Mouse (Mus musculus) granulocyte monocyte progenitor cell, adult 5-6 weeks (primary cell): Measurements from ENCODE around the gene Mindy4b-ps. TPM values are rescaled to one million over a fixed set of nuclear protein-coding genes. Genes with fewer than 3 reads are reported as not detected.
"Not testable (repeated sequence)": the region's sequence is repeated elsewhere in the genome, so short reads cannot be mapped to it uniquely, and the experiment has no call there.

Experiments
- ATAC-seq: replicated peaks from 2 replicates; pipeline ENCODE4 v1.8.0; 2016; ENCODE audit warnings: mild to moderate bottlenecking, moderate TSS enrichment, inconsistent platforms; ENCODE audit not compliant: poor library complexity, severe bottlenecking
- total RNA-seq, 2 experiments: library from RNA; stranded (forward) in 1 of 2; stranded (reverse) in 1 of 2; fragments of 200-712, 200-1000 nt in 1 of 2; fragments of >200 nt in 1 of 2; fragmentation: Nextera tagmentation in 1 of 2; gene quantifications; 2 replicates each; pipeline ENCODE4 v1.2.3; 2014 to 2017

Mindy4b-ps gene
- not detected in 2 replicates for total RNA-seq (2014; fragmentation: Nextera tagmentation)
- not detected in 2 replicates for total RNA-seq (2017)

DNA sequence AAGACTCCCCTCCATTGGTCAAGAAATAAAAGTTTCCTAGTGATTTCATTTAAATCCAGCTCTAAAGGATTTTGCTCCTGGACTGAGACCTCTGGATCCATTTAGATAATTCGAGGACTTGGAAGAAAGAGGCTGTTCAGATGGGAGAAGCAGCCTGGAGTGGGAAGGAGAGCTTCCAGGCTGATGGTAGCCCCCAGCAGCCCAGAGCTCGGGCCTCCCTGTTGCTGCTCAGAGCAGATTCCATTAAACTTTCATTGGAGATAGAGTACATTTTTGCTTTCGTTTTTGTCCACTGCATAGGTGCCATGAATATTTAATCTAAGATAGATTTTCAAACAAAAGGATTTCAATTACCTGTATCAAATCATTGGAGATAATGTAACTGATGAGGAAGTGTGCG, at the start of gene Mindy4b-ps:
Mindy4b-ps (minus strand) TSS at position 101 of the 400 bp plus-strand sequence.
- no peak for ATAC-seq

DNA sequence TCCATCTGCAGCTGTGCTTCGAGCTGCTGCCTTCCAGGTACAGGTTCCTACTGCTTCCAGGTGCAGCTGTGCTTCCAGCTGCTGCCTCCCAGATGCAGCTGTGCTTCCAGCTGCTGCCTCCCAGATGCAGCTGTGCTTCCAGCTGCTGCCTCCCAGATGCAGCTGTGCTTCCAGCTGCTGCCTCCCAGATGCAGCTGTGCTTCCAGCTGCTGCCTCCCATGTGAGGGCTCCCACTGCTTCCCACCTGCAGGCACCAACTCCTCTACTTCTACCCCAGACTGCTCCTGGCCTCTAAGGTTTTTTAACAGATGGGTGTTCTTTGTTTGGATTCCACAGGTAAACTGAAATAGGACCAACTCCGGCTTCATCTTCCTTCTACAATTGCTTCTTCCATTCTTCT, 49.8 kb upstream of the Mindy4b-ps start:
- not testable (repeated sequence) for ATAC-seq

DNA sequence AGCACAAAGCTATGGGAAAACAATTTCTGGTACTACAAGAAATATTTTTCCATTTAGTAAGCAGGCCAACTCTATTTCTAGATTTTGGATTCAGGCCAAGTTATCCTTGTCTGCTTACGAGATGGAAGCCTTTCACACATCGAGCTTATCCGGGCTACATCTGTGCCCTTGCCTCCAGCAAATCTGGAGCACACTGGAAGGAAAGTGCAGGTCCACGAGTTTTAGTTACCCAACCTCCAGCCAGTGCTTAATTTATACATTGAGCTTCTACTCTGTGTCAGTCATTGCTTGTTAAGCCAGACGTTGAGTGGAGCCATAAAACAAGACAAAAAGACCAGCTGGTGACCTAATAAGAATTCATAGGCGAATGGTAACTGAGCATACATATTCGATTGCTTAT, 43.6 kb upstream of the Mindy4b-ps start:
- ATAC-seq = no peak

DNA sequence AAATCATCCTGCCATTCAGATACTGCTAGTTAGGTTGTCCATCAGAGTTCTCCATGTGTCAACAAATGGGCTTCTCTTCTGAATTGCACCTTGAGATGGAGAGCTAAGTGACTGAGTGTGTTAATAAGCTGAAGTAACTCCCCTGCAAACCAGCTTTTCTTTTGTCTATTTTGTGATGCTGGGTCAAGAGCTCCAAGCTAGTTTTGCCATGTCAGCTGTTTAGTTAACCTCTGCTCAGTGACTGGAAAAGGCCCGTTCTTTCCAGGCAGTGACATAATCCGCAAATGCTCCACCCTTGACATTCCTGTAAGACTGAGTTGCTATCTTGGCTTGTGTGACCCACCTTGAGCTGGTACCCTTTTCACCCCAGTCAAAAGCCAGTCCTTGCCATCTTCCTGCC, 40.9 kb upstream of the Mindy4b-ps start:
- no peak for ATAC-seq

DNA sequence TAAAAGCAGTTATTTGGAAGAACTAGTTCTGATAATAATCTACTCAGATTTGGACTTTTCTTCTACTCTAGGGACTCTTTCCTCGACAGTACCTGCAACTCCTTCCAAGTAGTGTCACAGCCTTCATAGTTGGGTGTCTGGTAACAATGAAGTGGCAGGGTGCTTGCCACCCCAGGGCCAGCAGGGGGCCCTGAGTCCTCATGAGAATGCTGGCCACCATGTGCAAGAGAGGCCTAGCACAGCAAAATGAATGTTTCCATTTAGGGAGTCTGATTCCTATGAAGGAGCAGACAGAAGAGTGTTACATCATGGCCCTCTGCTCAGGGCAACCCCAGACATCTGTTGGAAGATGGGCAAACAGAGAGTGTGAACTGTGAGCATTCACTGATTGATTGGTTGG, 21.3 kb upstream of the Mindy4b-ps start:
- ATAC-seq = peak; percentile 66

DNA sequence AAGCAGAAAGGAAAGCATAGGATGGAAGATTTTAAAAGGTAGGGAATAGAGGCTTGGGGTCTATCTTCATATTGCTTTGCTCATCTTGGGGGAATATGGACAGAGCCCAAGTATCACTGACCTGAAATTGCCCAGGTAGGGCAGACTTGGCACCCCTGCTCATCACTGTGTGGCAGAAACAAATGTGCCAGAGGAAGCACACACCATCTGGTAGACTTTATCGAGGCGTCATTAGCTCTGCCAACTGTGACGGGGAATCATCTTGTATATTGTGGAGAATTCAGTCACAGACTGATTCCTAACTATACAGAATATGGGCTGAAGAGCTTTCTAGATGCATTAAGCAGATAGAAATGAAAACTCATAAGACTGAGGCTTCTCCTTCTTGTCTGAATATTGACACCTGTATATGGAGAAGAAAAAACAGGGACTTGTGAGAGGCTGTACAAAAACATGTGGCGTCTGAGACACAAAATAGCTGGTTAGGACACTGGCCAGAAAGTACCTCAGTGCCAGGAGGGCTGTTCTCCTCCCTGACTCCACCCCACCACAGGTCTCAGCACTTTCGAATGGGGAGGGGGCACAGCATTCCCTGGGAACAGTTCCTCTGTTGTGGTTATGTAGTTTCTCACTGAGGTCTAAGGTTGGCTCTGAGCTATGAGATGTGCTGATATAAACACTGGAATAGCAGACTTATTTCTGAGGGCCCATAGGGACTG, 11.5 kb upstream of the Mindy4b-ps start:
- ATAC-seq = no peak

DNA sequence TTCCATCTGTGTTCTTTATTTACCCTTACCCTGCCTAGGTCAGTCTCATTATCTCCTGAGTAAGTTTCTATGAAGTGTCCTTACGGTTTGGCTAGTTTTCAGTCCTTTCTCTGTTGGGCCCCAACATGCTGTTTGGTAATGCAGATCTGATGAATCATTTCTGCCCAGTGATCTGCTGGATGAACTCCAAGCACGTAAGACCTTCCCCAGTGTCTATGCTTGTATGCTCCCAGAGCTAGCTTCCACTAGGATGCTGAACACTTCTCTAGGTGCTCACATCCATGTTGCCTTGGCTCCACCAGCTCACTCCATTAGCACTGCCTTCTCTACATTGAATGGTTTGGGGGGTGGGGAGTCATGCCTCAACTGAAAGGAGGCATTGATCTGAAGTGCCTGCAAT, 10.8 kb upstream of the Mindy4b-ps start:
- no peak for ATAC-seq

DNA sequence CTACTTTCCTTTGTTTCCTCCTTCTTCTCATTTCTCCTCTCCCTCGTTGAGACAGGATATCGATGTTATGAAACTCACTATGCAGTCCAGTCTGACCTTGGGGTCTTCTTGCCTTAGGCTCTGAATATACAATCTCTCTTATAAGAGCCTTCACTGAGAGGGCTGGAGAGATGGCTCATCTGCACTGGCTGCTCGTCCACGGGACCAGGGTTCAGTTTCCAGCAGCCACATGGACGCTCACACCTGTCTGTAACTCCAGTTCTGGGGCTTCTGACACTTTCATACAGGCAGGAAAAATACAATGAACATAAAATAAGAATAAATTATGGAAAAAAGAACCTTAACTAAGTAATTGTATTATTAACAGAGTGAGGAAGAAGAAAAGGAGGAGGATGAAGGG, 9.5 kb upstream of the Mindy4b-ps start:
- ATAC-seq = no peak

DNA sequence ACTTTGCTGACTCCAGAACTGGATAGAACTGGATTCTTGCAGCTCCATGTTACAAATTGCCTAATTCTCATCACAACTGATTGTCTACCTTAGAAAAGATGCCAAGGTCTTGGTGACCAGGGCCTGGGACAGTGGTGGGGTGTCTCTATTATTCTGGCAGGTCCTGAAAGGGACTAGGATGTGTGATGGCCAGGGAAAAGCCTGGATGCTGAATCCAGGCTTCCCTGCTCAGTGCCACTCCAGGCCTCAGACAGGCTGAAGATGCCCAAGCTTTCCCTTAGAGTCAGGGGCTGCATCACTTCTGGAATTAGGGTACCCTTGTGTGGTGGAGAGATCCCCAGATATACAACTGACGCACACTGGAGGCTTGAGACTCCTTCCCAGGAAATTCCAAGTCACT, 7.8 kb upstream of the Mindy4b-ps start:
- ATAC-seq = no peak

DNA sequence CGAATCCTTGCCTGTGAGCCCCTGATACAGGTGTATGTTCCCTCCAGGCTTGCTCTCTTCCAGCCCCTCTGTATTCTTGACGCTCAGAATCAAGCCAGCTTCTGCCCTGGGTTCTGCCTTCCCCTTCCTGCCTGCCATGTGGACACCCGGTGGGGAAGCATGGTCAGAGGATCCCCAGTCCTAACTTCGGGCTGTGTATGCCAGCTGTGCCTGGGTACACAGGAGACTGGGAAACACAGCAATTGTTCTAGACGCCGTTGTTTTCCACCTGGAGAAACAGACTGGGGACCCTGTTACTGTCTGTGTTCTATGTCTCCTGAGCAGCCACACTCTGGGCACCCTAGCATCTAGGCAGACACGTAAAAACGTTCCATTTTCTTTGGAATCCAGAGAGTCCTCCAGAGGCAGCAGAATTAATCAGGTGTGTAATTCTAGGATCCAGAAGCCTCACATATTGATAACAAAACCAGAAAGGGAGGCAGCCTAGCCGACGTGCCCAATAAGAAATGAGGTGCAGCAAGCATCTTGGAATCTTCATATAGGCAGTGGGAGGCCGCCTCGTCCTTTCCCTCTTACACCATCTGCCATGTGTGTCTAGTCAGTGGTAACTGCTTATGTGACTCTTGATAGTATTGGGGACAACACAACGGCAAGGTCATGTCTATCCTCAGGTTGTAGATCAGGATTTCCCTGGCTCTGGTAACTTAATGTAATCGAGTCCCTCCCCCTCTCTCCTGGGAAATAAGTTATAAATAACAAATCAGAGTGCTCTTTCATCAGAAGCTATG, 6.4 kb upstream of the Mindy4b-ps start:
- no peak for ATAC-seq

DNA sequence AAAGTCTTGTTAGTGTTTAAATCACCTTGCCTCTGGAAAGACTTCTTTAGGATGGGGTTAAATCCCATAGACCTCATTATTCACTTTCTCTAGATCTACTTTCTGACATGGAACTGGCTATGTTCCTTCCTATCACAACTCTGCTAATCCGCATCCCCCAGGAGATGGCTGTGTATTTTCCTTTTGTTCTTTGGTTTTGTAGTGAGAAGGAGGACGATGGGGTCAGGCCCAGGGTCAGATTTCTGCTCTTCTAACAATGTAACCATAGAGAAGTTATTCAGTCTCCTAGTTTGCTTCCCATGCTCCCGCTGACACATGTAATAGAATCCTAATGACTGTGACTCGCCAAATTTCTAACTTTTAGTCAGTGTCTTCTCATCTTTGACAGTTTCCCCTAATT, 4.2 kb upstream of the Mindy4b-ps start:
- ATAC-seq = no peak

DNA sequence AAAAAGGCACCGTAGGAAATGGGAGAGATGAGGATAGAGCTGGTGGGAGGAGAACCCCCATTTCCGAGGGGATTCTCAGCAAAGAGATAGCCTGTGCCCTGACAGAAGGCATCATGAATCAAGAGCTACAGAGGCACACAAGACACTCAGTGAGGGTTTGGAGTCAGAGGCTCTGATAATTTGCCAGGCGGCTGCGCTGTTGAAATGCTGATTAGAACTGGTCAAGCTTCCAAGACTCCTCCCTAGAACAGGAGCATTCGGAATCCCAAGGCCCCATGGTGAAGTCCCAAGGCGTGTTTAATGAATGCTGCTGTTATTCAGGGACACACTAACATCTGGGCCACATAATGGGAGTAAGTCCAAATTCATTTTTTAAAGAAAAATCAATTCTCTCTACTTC, 4.8 kb downstream of the Mindy4b-ps start:
- no peak for ATAC-seq

DNA sequence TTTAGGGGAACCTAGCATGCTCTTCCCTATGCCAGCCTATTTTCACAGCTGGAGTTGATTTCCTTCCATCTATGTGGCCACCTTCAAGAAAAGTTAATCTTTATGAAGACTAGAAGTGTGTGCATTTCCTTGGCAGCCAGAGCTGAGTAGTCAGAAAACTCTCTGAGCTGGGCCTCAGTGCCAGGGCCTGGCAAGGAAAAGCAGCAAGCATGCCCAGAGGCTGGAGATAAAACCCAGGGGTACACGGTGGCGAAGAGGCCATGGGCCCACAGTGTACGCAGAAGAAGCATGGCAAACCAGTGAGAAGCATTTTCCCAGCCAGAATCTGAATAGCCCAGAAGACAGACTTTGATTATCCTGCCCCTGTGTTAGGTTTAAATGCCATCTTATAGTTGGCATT, 7.9 kb downstream of the Mindy4b-ps start:
- ATAC-seq = no peak

DNA sequence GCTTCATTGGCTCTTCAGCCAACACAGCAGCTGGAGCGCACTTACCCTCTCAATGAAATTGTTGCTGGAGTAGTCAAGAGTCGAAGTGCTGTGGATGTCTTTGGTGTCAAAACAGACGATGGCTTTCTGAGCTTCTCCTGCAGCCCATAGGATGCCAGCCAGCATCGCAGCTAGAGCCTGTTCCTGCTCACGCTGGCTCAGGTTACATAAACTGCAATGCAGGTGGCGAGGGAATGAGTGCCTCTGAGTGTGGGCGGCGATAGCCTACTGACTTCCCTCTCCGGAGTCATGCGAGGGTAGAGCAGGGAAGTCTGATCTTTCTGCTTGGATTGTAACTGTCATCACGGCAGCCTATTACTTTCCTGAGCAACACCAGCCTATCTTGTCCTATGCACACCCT, 11.8 kb downstream of the Mindy4b-ps start:
- ATAC-seq = no peak

DNA sequence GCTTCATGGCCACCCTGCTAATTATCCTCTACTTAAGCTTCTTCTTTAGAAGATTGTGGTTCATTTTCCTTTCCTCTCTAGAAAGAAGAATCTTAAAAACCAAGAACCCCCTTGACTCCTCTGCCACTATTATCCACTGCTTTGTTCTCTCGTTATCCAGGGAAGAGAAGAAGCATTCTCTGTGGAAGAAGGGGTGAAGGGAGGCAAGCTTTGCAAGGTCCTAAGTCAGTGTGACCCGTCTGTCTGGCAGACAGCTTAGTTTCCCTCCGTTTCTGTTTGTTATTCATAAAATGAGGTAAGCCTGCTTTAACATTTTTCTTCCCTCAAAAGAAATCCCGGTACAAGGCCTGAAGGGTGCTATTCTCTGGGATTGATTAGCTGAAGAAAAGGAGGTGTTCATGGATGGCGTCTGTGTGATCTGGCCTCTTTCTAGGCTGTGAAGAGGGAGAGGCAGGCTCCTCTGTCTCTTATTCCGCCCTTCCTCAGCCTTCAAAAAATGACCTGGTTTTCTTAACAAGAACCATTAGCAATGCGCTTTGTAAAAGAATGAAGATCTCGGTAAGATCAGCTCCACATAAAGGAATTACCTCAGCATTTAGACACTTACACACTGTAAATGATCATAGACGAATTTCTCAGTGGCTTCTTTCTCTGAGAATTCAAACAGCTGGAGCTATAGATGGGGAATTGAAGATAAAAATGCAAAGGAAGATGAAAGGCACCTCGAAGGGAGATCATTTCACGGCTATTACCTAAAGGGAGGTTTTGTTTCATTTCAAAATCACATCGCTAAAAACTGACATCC, 12.8 kb downstream of the Mindy4b-ps start:
- no peak for ATAC-seq

DNA sequence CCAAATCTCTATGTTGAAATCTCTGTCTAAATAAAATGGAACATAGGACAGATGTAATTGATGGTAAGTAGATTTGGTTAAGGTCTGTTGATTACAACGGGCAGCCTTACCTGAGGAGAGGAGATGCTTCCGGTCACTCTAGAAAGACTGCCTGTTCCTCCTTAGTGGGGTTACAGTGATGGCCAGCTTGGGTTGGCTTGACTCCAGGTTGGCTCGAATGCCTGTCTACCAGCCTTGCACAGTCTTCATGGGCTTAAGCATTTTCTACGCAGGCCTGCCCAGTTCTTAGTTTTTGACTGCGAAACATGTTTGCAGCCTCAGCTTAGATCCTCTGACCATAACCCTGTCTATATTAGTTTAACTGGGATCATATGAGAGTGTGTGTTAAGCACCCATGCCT, 13.5 kb downstream of the Mindy4b-ps start:
- no peak for ATAC-seq

DNA sequence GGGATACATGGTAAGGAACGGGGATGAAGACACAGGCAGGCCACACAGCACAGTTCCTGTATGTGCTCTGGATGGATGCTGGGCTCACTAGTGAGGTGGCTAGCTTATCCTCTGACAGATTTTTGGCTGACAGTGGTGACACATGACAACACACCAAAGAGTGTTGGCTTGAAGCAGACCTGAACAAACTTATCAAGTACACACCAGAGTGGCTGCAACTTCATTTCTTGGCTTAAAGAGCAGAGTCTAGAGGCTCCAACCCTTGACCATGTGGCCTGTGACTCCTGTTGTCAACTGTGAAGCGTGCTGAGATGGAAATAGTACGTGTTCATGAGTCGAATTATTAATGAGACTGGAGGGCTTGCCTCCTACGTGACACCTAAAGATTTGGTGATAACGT, 17.4 kb downstream of the Mindy4b-ps start:
- no peak for ATAC-seq

DNA sequence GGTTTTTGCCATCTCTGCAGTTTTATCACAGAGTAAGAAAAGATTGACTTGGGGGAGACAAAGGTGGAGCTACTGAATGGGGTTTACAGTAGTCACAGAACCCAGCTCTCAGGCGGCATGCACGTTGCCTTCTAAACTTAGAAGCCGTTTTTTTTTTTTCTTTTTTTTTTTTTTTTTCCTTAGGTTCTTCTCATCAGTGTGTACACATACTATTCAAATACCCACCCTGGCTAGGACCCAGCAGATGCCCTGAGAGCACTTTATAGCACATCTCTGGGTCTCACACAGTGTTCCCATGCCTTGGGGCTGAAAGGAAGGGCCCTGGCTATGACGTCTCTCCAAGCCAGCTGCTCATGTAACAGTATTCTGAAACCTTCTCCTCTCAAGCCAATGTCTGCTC, 23.4 kb downstream of the Mindy4b-ps start:
- ATAC-seq = no peak

DNA sequence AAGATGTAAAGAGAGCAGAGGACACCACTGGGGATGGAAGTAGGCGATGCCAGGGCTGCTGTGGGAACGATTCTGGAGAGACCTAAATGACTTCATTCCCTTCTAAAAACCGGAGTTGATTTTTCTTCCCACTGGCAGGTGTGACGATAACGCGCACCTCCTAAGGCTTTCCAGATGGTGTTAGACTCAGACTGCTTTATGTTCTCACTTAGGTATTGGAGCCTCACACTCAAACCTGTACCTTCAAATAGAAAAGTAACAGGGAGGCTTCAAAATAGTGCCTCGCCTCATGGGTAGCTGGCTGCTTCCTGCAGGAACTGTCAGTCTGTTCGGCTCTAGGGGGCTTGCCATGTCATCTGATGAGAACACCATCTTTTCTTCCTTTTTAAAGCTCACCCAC, 23.9 kb downstream of the Mindy4b-ps start:
- ATAC-seq = no peak

DNA sequence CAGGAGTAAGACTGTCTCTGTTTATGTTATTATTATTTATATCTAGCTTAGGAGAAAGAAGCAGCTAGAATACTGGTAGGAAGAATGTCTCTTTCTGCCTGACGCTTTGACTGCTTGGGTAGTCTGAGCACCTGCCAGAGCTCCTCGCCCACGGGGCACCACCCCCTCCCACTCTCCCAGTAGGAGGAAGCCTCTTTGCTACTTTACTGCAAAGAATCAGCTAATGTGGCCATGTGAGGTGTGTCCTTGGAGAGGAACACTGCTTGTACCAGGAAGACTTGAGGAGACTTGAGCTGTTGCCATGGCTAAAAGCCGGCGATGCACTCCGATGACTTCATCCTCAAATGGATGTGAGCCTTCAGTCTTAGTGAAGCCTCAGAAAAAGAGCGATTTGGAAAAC, 32.6 kb downstream of the Mindy4b-ps start:
- ATAC-seq = no peak

DNA sequence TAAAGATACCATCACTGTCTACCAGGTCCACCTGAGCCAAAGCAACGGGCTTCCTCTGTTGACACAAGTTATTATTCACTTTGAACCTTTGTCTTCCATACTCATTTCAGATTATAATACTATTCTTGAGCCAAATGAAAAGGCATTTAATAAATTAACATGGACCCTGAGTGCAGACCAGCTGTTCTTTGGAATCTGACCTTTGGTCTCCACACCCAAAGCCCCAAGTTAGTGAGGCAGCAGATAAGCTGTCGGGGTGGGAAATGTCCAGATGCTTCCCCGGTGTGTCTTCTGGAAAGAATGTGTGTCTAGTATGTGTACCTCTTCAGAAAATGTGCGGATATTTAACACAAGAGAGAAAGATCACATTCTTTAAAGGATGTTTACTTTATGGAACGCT, 33.1 kb downstream of the Mindy4b-ps start:
- no peak for ATAC-seq
